Mouse (Mus musculus) lung, postnatal 0 days (tissue): ENCODE data around the gene Pik3ca.

ENCODE experiments used
- CTCF ChIP-seq: IDR thresholded peaks from 2 replicates; pipeline ENCODE4 v1.5.1; 2016; ENCODE audit warnings: antibody characterized with exemption, mild to moderate bottlenecking
- EP300 ChIP-seq: IDR thresholded peaks from 2 replicates; pipeline ENCODE4 v1.6.1; 2016; ENCODE audit warnings: antibody characterized with exemption, mild to moderate bottlenecking, control low read depth

DNA sequence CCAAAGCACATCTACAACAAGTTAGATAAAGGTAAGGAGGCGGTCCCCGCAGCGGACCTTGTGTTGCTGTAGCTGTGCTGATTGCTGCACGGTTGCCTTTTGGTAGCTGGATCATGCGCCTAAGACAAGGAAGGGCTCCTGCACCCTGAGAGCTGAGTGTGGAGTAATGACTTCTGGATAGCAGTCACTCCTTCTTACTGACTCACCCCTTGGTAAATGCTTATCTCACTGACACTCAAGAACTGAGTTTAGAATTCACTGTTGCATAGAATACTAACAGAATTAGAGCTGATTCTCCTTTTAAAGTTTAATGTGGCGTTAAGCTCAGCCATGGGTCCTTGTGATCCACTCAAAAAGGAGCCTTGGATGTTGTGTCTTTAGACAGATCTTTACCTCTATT, 39.8 kb downstream of the Pik3ca start:
- TF ChIP-seq CTCF (no peak), EP300 (no peak)
